Mouse (Mus musculus) hindbrain, embryonic 16.5 days (tissue): ENCODE results near the gene Tas2r135. TPM values are rescaled to one million over a fixed set of nuclear protein-coding genes. Genes with fewer than 3 reads are reported as not detected.

Experiments
- ATAC-seq: fragments of 200-750 bp; cut with Nextera tagmentation; 2 replicates; pipeline ENCODE4 v1.8.0; 2017; ENCODE audit warnings: moderate TSS enrichment, moderate library complexity
- H3K27ac ChIP-seq: fragments of 300-500 bp; sonication (generic); 2 replicates; pipeline ENCODE4 v1.5.1; 2014; ENCODE audit warnings: low read depth, mild to moderate bottlenecking, control low read depth, low read length, moderate library complexity
- H3K27me3 ChIP-seq: fragments of 300-500 bp; sonication (generic); replicated peaks from 2 replicates; pipeline ENCODE4 v1.6.1; 2014; ENCODE audit warnings: low read length; ENCODE audit not compliant: control insufficient read depth, insufficient read depth
- H3K36me3 ChIP-seq: fragments of 300-500 bp; sonication (generic); 2 replicates; pipeline ENCODE4 v1.6.1; 2014; ENCODE audit warnings: mild to moderate bottlenecking, low read length, moderate library complexity, mixed read lengths; ENCODE audit not compliant: control insufficient read depth, insufficient read depth
- H3K4me1 ChIP-seq: fragments of 300-500 bp; sonication (generic); 2 replicates; pipeline ENCODE4 v1.6.1; 2014; ENCODE audit warnings: low read depth, low read length; ENCODE audit not compliant: control insufficient read depth, insufficient read depth
- H3K4me2 ChIP-seq: fragments of 300-500 bp; sonication (generic); 2 replicates; pipeline ENCODE4 v1.6.1; 2014; ENCODE audit warnings: mild to moderate bottlenecking, low read length, control low read depth, moderate library complexity
- H3K4me3 ChIP-seq: fragments of 300-500 bp; sonication (generic); 2 replicates; pipeline ENCODE4 v1.5.1; 2014; ENCODE audit warnings: mild to moderate bottlenecking, low read length, control low read depth, moderate library complexity
- H3K9ac ChIP-seq: fragments of 300-500 bp; sonication (generic); 2 replicates; pipeline ENCODE4 v1.6.1; 2014; ENCODE audit warnings: low read depth, mild to moderate bottlenecking, control low read depth, low read length, moderate library complexity
- H3K9me3 ChIP-seq: fragments of 300-500 bp; sonication (generic); 2 replicates; pipeline ENCODE4 v1.6.1; 2014; ENCODE audit warnings: mild to moderate bottlenecking, low read length, moderate library complexity; ENCODE audit not compliant: control insufficient read depth
- WGBS: fragments of 180-500 bp; shearing (Covaris S2); extraction: QIAGEN DNeasy Blood & Tissue Kit; methylation state at CpG from one replicate; pipeline ENCODE4 v1.1.7; 2014; 5-methylcytosine and 5-hydroxymethylcytosine counted together
- polyA plus RNA-seq: library from polyadenylated mRNA; unstranded; fragments of >200 nt; fragmentation: Nextera tagmentation; extraction: Ambion mirVana; gene quantifications from 2 replicates; pipeline ENCODE4 v1.2.1, GENCODE M21; 2015

Gene Tas2r135
- polyA plus RNA-seq, 1 experiment from 2014 or later: not detected

- Histone ChIP-seq H3K27ac (no peak overlapping the region), H3K4me3 (no peak overlapping the region), H3K9ac (no peak overlapping the region), H3K4me1 (no peaks in the 10 kb centered on the region), H3K4me2 (no peak overlapping the region), H3K27me3 (no peaks in the 10 kb centered on the region), H3K9me3 (no peaks in the 10 kb centered on the region), H3K36me3 (no peaks in the 10 kb centered on the region)
- ATAC-seq: no peak
- 86% methylated on average over 2 of the region's 2 CpGs for WGBS
Measured at GRCm38 (mm10) chr6:42444491-42444890, 39.3 kb downstream of the Tas2r135 start.

DNA sequence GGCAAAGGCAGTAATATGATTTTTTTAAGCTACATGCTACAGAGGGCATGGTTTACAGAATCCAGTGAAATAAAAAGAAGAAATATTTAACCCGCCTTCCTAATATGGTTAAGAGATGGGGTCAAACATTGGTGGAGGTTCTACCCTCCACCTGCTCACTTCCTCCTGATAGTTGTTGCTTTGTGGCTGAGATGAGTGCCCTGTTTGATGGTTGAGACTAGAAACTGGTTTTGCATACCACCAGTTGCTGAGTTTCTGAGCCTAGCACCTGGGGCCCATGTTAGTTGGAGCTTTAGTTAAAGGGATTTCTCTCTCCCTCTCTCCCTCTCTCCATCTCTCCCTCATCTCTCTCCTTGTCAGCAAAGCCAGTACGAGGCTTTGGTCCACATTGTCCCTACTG is 42.1 kb downstream of the Tas2r135 start:
- Histone ChIP-seq H3K36me3 (no peaks in the 10 kb centered on the region), H3K4me1 (no peaks in the 10 kb centered on the region), H3K4me3 (no peak overlapping the region), H3K9ac (no peak overlapping the region), H3K4me2 (no peak overlapping the region), H3K27me3 (no peaks in the 10 kb centered on the region), H3K27ac (no peak overlapping the region), H3K9me3 (no peaks in the 10 kb centered on the region)
- WGBS: 80% methylated on average over 2 of the region's 2 CpGs
- no peak for ATAC-seq

Other genes starting within 250 kb of the Tas2r135 start
- gene Tas2r144, start 190.1 kb upstream of the Tas2r135 start, polyA plus RNA-seq: not detected in 2 replicates
- gene Gstk1, start 159.5 kb upstream of the Tas2r135 start, polyA plus RNA-seq: 14.2 and 15.0 TPM in 2 replicates
- gene Tmem139, start 143.5 kb upstream of the Tas2r135 start, polyA plus RNA-seq: 0.14 TPM in 2 replicates
- 28.2 and 31.8 TPM in 2 replicates for gene Casp2, start 140.4 kb upstream of the Tas2r135 start, polyA plus RNA-seq
- gene Clcn1, start 118.7 kb upstream of the Tas2r135 start, polyA plus RNA-seq: 0.99 and 1.2 TPM in 2 replicates
- 7.2 and 7.3 TPM in 2 replicates for gene Fam131b, start 80.8 kb upstream of the Tas2r135 start, polyA plus RNA-seq
- 52.4 and 69.7 TPM in 2 replicates for gene Zyx, start 55.8 kb upstream of the Tas2r135 start, polyA plus RNA-seq
- 0.25 and 0.49 TPM in 2 replicates for gene Epha1, start 32.2 kb upstream of the Tas2r135 start, polyA plus RNA-seq
- gene Tas2r143, start 5.2 kb upstream of the Tas2r135 start, polyA plus RNA-seq: not detected in 2 replicates
- not detected in 2 replicates for gene Tas2r126, start 29.1 kb downstream of the Tas2r135 start, polyA plus RNA-seq
- not detected in 2 replicates for gene Olfr458, start 59.8 kb downstream of the Tas2r135 start, polyA plus RNA-seq
- gene Olfr457, start 70.9 kb downstream of the Tas2r135 start, polyA plus RNA-seq: 0.12 TPM in 1 of 2 replicates, not detected in the other
- gene Olfr456, start 81.8 kb downstream of the Tas2r135 start, polyA plus RNA-seq: not detected in 2 replicates
- gene Olfr455, start 142.2 kb downstream of the Tas2r135 start, polyA plus RNA-seq: not detected in 2 replicates
- gene Tcaf3, start 192.3 kb downstream of the Tas2r135 start, polyA plus RNA-seq: not detected in 2 replicates
- gene Tcaf2, start 239.8 kb downstream of the Tas2r135 start, polyA plus RNA-seq: 2.2 and 2.6 TPM in 2 replicates